Mouse (Mus musculus) midbrain, embryonic 11.5 days (tissue): ENCODE measurements at regions not wholly inside any gene's neighbourhood (a gene's known extent, or its start where the extent isn't known, plus 50 kb on each side); places are given as distances from the start of the nearest gene placed in this dataset.
A peak's percentile ranks its signal among the peaks of the same experiment; 100 is the strongest.
"Not testable (repeated sequence)": the region's sequence is repeated elsewhere in the genome, so short reads cannot be mapped to it uniquely, and the experiment has no call there.

Source experiments
- ATAC-seq: fragments of 200-750 bp; cut with Nextera tagmentation; 2 replicates; pipeline ENCODE4 v1.8.0; 2017; ENCODE audit warnings: moderate TSS enrichment, moderate library complexity; ENCODE audit not compliant: low FRiP score
- DNase-seq: peaks from one replicate; pipeline ENCODE4 v3.0.0; 2015; ENCODE audit warnings: low spot score; ENCODE audit errors: missing footprints
- H3K27ac ChIP-seq: fragments of 300-500 bp; sonication (generic); 2 replicates; pipeline ENCODE4 v1.5.1; 2014; ENCODE audit warnings: low read depth, low read length
- H3K27me3 ChIP-seq: fragments of 300-500 bp; sonication (generic); 2 replicates; pipeline ENCODE4 v1.6.1; 2014; ENCODE audit warnings: mild to moderate bottlenecking, low read length, moderate library complexity, mixed read lengths; ENCODE audit not compliant: control insufficient read depth, insufficient read depth
- H3K36me3 ChIP-seq: fragments of 300-500 bp; sonication (generic); 2 replicates; pipeline ENCODE4 v1.6.1; 2014; ENCODE audit warnings: mild to moderate bottlenecking, low read length, moderate library complexity, mixed read lengths; ENCODE audit not compliant: control insufficient read depth, insufficient read depth
- H3K4me1 ChIP-seq: fragments of 300-500 bp; sonication (generic); 2 replicates; pipeline ENCODE4 v1.6.1; 2014; ENCODE audit warnings: low read length; ENCODE audit not compliant: control insufficient read depth, insufficient read depth
- H3K4me2 ChIP-seq: fragments of 300-500 bp; sonication (generic); 2 replicates; pipeline ENCODE4 v1.6.1; 2014; ENCODE audit warnings: mild to moderate bottlenecking, moderate library complexity
- H3K4me3 ChIP-seq: fragments of 300-500 bp; sonication (generic); 2 replicates; pipeline ENCODE4 v1.5.1; 2014; ENCODE audit warnings: low read depth, low read length
- H3K9ac ChIP-seq: fragments of 300-500 bp; sonication (generic); 2 replicates; pipeline ENCODE4 v1.6.1; 2014; ENCODE audit warnings: low read length
- H3K9me3 ChIP-seq: fragments of 300-500 bp; sonication (generic); 2 replicates; pipeline ENCODE4 v1.6.1; 2016; ENCODE audit warnings: low read length; ENCODE audit not compliant: control insufficient read depth
- WGBS: fragments of 180-500 bp; shearing (Covaris S2); extraction: QIAGEN DNeasy Blood & Tissue Kit; methylation state at CpG from one replicate; pipeline ENCODE4 v1.1.7; 2014; 5-methylcytosine and 5-hydroxymethylcytosine counted together

- 74% methylated on average over 1 of the region's 1 CpGs for WGBS
- Histone ChIP-seq H3K4me1 (no peaks in the 10 kb centered on the region), H3K9me3 (no peaks in the 10 kb centered on the region), H3K27ac (no peak overlapping the region), H3K4me3 (no peak overlapping the region), H3K4me2 (no peak overlapping the region), H3K27me3 (no peaks in the 10 kb centered on the region), H3K36me3 (no peaks in the 10 kb centered on the region), H3K9ac (no peak overlapping the region)
- peak; percentile 46; the same call in 1 of the 2 replicates for ATAC-seq
- DNase-seq: no peak
Measured at GRCm38 (mm10) chr14:37430656-37431055, 295.6 kb upstream of the Ghitm start.

- H3K36me3 ChIP-seq: no peaks in the 10 kb centered on the region
- no peak for DNase-seq
- no peaks in the 10 kb centered on the region for H3K9me3 ChIP-seq
- no peak overlapping the region for H3K27ac ChIP-seq
- no peaks in the 10 kb centered on the region for H3K4me1 ChIP-seq
- ATAC-seq: no peak
- no peak overlapping the region for H3K4me2 ChIP-seq
- no peaks in the 10 kb centered on the region for H3K27me3 ChIP-seq
- no peak overlapping the region for H3K4me3 ChIP-seq
- H3K9ac ChIP-seq: no peak overlapping the region
Measured at GRCm38 (mm10) chr14:37425506-37425905, 290.4 kb upstream of the Ghitm start.

- DNase-seq: no peak
- Histone ChIP-seq H3K9me3 (no peaks in the 10 kb centered on the region), H3K27me3 (no peaks in the 10 kb centered on the region), H3K27ac (no peak overlapping the region), H3K4me2 (no peak overlapping the region), H3K4me3 (no peak overlapping the region), H3K9ac (no peak overlapping the region), H3K36me3 (no peaks in the 10 kb centered on the region), H3K4me1 (no peaks in the 10 kb centered on the region)
- WGBS: 83% methylated on average over 2 of the region's 2 CpGs
- ATAC-seq: no peak
Measured at GRCm38 (mm10) chr14:37421566-37421965, 286.5 kb upstream of the Ghitm start.

GRCm38 (mm10) chr14:37412583-37412982, 277.5 kb upstream of the Ghitm start:
- not testable (repeated sequence) for DNase-seq, H3K27me3 ChIP-seq, H3K4me2 ChIP-seq, ATAC-seq, H3K36me3 ChIP-seq, H3K4me1 ChIP-seq, H3K27ac ChIP-seq, H3K9me3 ChIP-seq, H3K9ac ChIP-seq, H3K4me3 ChIP-seq
- WGBS: 69% methylated on average over 1 of the region's 1 CpGs

GRCm38 (mm10) chr14:37371972-37372371, 236.9 kb upstream of the Ghitm start:
- H3K27ac ChIP-seq: no peak overlapping the region
- no peak overlapping the region for H3K9ac ChIP-seq
- H3K4me2 ChIP-seq: no peak overlapping the region
- no peaks in the 10 kb centered on the region for H3K9me3 ChIP-seq
- WGBS: 92% methylated on average over 1 of the region's 1 CpGs
- H3K36me3 ChIP-seq: no peaks in the 10 kb centered on the region
- ATAC-seq: no peak
- no peaks in the 10 kb centered on the region for H3K4me1 ChIP-seq
- DNase-seq: no peak
- no peak overlapping the region for H3K4me3 ChIP-seq
- no peaks in the 10 kb centered on the region for H3K27me3 ChIP-seq

GRCm38 (mm10) chr14:37361896-37362295, 226.8 kb upstream of the Ghitm start:
- ATAC-seq (no peak), DNase-seq (no peak)
- WGBS: 64% methylated on average over 3 of the region's 3 CpGs
- H3K27me3 ChIP-seq: no peaks in the 10 kb centered on the region
- H3K27ac ChIP-seq: no peak overlapping the region
- H3K9ac ChIP-seq: no peak overlapping the region
- H3K4me2 ChIP-seq: no peak overlapping the region
- H3K4me3 ChIP-seq: no peak overlapping the region
- no peaks in the 10 kb centered on the region for H3K4me1 ChIP-seq
- no peaks in the 10 kb centered on the region for H3K9me3 ChIP-seq
- H3K36me3 ChIP-seq: no peaks in the 10 kb centered on the region

- Histone ChIP-seq H3K4me2 (no peak overlapping the region), H3K27ac (no peak overlapping the region), H3K27me3 (no peaks in the 10 kb centered on the region), H3K4me3 (no peak overlapping the region), H3K9ac (no peak overlapping the region), H3K36me3 (no peaks in the 10 kb centered on the region), H3K9me3 (no peaks in the 10 kb centered on the region), H3K4me1 (no peaks in the 10 kb centered on the region; the same call in 1 of the 2 replicates)
- DNase-seq (peak; percentile 96), ATAC-seq (peak; percentile 94)
- WGBS: 36% methylated on average over 9 of the region's 9 CpGs
Measured at GRCm38 (mm10) chr14:37355968-37356704, 221.1 kb upstream of the Ghitm start.

- H3K27me3 ChIP-seq: no peaks in the 10 kb centered on the region
- H3K9me3 ChIP-seq: no peaks in the 10 kb centered on the region
- H3K36me3 ChIP-seq: no peaks in the 10 kb centered on the region
- 85% methylated on average over 4 of the region's 4 CpGs for WGBS
- H3K4me3 ChIP-seq: no peak overlapping the region
- ATAC-seq: no peak
- H3K4me1 ChIP-seq: no peaks in the 10 kb centered on the region
- no peak overlapping the region for H3K9ac ChIP-seq
- no peak overlapping the region for H3K4me2 ChIP-seq
- no peak overlapping the region for H3K27ac ChIP-seq
- DNase-seq: no peak
Measured at GRCm38 (mm10) chr14:37323392-37323791, 188.3 kb upstream of the Ghitm start.

GRCm38 (mm10) chr14:37315239-37315895, 180.3 kb upstream of the Ghitm start:
- Histone ChIP-seq H3K4me1 (no peaks in the 10 kb centered on the region), H3K27me3 (no peaks in the 10 kb centered on the region), H3K9ac (no peak overlapping the region), H3K9me3 (no peaks in the 10 kb centered on the region), H3K36me3 (no peaks in the 10 kb centered on the region), H3K4me2 (no peak overlapping the region), H3K4me3 (no peak overlapping the region), H3K27ac (no peak overlapping the region)
- WGBS: 83% methylated on average over 7 of the region's 7 CpGs
- no peak for DNase-seq
- ATAC-seq: no peak
